Mouse (Mus musculus) layer of hippocampus, postnatal 14 days (tissue): ENCODE results near the gene Hist2h2aa2. TPM values are rescaled to one million over a fixed set of nuclear protein-coding genes. Genes with fewer than 3 reads are reported as not detected.
"Not testable (repeated sequence)": the region's sequence is repeated elsewhere in the genome, so short reads cannot be mapped to it uniquely, and the experiment has no call there.

Experiments used
- DNase-seq, 2 experiments: peaks; one replicate each; pipeline ENCODE4 v3.0.0; 2021 to 2022; ENCODE audit warnings: low spot score in 2 of 2, mixed read lengths in 1 of 2
- microRNA-seq, 2 experiments: library from miRNA; unstranded; fragments of <30 nt; microRNA quantifications; one replicate each; pipeline ENCODE4 v1.2.0; 2021
- total RNA-seq, 2 experiments: library from RNA; stranded (reverse); gene quantifications; 2 replicates each; pipeline ENCODE4 v1.2.3; 2021

The Hist2h2aa2 gene
- total RNA-seq, 2 experiments from 2014 or later: 248 to 267 TPM

- DNase-seq: no peak
These were observed 40.3 kb downstream of the Hist2h2aa2 start for GRCm38 (mm10) chr3:96199731-96200130.

- not testable (repeated sequence) for DNase-seq
These were observed 41.4 kb downstream of the Hist2h2aa2 start for GRCm38 (mm10) chr3:96198601-96199251.

GRCm38 (mm10) chr3:96198181-96198580 lies 41.9 kb downstream of the Hist2h2aa2 start:
- DNase-seq: no peak

- DNase-seq: peak; percentile 89 to 95
These were observed 42.8 kb downstream of the Hist2h2aa2 start for GRCm38 (mm10) chr3:96197129-96197749.

- no peak for DNase-seq
These were observed 43.5 kb downstream of the Hist2h2aa2 start for GRCm38 (mm10) chr3:96196437-96197128.

GRCm38 (mm10) chr3:96195616-96196313 lies 44.3 kb downstream of the Hist2h2aa2 start:
- DNase-seq: no peak

GRCm38 (mm10) chr3:96194966-96195365 lies 45.1 kb downstream of the Hist2h2aa2 start:
- DNase-seq: no peak

GRCm38 (mm10) chr3:96192977-96193376 lies 47.1 kb downstream of the Hist2h2aa2 start:
- no peak for DNase-seq

Small RNA genes within 50 kb of the gene (microRNA-seq; reads per million reads assigned to microRNA genes)
- gene Gm44492 (0 reads per million in 2 experiments), gene Gm47311 (0 reads per million in 2 experiments), gene Gm47313 (0 reads per million in 2 experiments)

Other genes with a start within 250 kb of the Hist2h2aa2 start
- 10 to 100 TPM; 43.7 to 44.5 TPM for gene Plekho1, start 244.3 kb downstream of the Hist2h2aa2 start, total RNA-seq
- 10 to 100 TPM; 41.1 to 47.8 TPM for gene Vps45, start 181.8 kb downstream of the Hist2h2aa2 start, total RNA-seq
- gene Otud7b, start 135.7 kb downstream of the Hist2h2aa2 start, total RNA-seq: 10 to 100 TPM; 27.4 to 31.0 TPM
- gene Mtmr11, start 78.3 kb downstream of the Hist2h2aa2 start, total RNA-seq: 1 to 10 TPM; 5.8 to 7.8 TPM
- gene Sf3b4, start 67.9 kb downstream of the Hist2h2aa2 start, total RNA-seq: 10 to 100 TPM; 48.6 to 52.4 TPM
- gene Sv2a, start 59.1 kb downstream of the Hist2h2aa2 start, total RNA-seq: 100 to 1,000 TPM; 360 to 375 TPM
- 10 to 100 TPM; 16.1 to 21.2 TPM for gene Bola1, start 20.6 kb downstream of the Hist2h2aa2 start, total RNA-seq
- 10 to 100 TPM in 1 of 2 experiments, 1 to 10 TPM in 1; 9.4 to 10.4 TPM for gene Hist2h2ab, start 20.4 kb downstream of the Hist2h2aa2 start, total RNA-seq
- gene Hist2h2ac, start 19.4 kb downstream of the Hist2h2aa2 start, total RNA-seq: 10 to 100 TPM; 28.2 to 31.3 TPM
- 1 to 10 TPM; 4.0 to 4.8 TPM for gene Hist2h2be, start 19.2 kb downstream of the Hist2h2aa2 start, total RNA-seq
- 10 to 100 TPM; 11.3 to 14.7 TPM for gene Hist2h3c2, start 1.1 kb downstream of the Hist2h2aa2 start, total RNA-seq
- gene Hist2h2aa1, start 5.2 kb upstream of the Hist2h2aa2 start, total RNA-seq: 1 to 10 TPM; 6.7 to 8.0 TPM
- not detected for gene Hist2h3c1, start 6.4 kb upstream of the Hist2h2aa2 start, total RNA-seq
- 10 to 100 TPM; 25.2 to 29.8 TPM for gene Hist2h4, start 23.0 kb upstream of the Hist2h2aa2 start, total RNA-seq
- gene Hist2h3b, start 28.4 kb upstream of the Hist2h2aa2 start, total RNA-seq: 100 to 1,000 TPM in 1 of 2 experiments, 10 to 100 TPM in 1; 73.5 to 102 TPM
- 100 to 1,000 TPM; 133 to 147 TPM for gene Hist2h2bb, start 29.5 kb upstream of the Hist2h2aa2 start, total RNA-seq
- gene Fcgr1, start 53.7 kb upstream of the Hist2h2aa2 start, total RNA-seq: 1 to 10 TPM; 2.3 to 2.5 TPM
- not detected for gene BC107364, start 212.0 kb upstream of the Hist2h2aa2 start, total RNA-seq